Mouse (Mus musculus) CH12.LX (cell line): ENCODE measurements around the gene Tmco1.

Experiments
- CHD1 ChIP-seq: IDR thresholded peaks from 2 replicates; pipeline ENCODE4 v1.6.1; 2012; ENCODE audit warnings: low read depth, low read length, improper control_type of control experiment, inconsistent platforms
- EP300 ChIP-seq: IDR thresholded peaks from 2 replicates; pipeline ENCODE4 v1.6.1; 2011; ENCODE audit warnings: low read length, improper control_type of control experiment
- POLR2A ChIP-seq: IDR thresholded peaks from 2 replicates; pipeline ENCODE4 v1.6.1; 2011; ENCODE audit warnings: low read depth, mild to moderate bottlenecking, improper control_type of control experiment, low read length
- RAD21 ChIP-seq: IDR thresholded peaks from 2 replicates; pipeline ENCODE4 v1.6.1; 2011; ENCODE audit warnings: low read depth, mild to moderate bottlenecking, low read length, improper control_type of control experiment, moderate library complexity
- RCOR1 ChIP-seq: conservative IDR thresholded peaks from 2 replicates; pipeline ENCODE4 v1.6.1; 2012; ENCODE audit warnings: low read depth, mild to moderate bottlenecking, inconsistent platforms, low read length, improper control_type of control experiment
- SIN3A ChIP-seq: IDR thresholded peaks from 2 replicates; pipeline ENCODE4 v1.6.1; 2012; ENCODE audit warnings: low read length, improper control_type of control experiment, inconsistent platforms

DNA sequence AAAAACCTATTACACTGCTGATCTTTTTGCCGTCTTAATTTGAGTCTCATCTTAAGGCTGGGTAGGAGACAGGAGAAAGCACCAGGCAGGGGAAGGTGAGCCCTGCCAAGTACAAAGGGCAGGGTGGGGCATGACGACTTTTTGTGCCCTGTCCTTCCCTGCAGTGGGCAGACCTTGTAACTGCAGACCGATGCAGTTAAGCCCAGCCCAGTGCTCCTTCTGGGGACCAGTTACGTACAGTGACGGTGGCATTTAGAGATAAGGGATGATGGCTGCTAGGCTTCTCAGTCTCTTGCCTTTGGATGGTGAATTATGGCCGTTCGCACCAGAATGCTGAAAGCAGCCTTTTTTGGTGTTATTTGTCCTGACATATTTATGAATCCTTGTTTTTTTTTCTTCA is 60.3 kb downstream of the Tmco1 start:
- no peak for TF ChIP-seq CHD1
- no peak for TF ChIP-seq RCOR1
- TF ChIP-seq POLR2A = no peak
- no peak for TF ChIP-seq RAD21
- no peak for TF ChIP-seq EP300
- no peak for TF ChIP-seq SIN3A
